Comparison of ENCODE assay signal across 8 mouse cellular contexts in the genomic region with DNA sequence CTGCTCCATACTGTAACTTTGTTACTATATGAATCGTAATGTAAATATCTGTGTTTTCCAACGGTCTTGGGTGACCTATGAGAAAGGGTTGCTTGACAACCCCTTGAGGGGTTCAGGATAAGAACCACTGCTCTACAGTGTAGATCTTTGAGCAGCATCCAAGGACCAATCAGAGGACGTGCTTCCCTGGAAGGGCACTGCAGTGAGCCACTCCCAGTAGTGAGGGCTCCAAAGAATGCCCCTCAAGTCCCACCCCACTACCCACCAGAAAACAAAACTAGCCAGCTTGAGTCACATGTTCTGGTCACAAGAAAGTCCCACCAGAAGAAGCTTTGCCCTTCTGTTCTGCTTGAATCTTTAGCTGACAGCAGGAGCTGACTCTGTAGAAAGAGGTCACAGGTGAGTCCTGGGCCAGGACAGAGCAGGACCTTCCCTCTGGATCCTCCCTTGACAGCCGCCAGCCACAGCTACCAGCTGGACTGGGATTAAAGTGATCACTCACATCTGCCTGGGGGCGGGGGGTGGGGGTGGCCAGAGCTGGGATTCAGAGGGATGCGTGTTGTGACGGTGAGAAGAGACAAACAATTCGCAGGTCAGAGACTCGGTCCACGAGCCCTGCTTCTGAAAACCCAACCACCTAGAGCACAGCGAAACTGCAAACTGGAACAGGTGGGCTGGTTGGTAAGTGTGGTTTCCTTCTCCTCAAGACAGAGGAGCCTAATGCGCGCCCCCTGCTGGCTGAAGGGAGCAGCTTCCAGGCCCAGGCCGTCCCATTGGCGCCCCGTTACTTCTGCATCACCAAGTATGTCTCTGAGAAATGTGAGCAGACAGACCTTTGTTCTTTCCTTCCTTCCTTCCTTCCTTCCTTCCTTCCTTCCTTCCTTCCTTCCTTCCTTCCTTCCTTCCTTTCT. TPM values are rescaled to one million over a fixed set of nuclear protein-coding genes. Genes with fewer than 3 reads are reported as not detected.
DNase-seq lines count a peak whose midpoint lies in the region; ATAC-seq and TF ChIP-seq lines count a peak whose summit lies in the region.

No protein-coding gene starts in this region.

- TF ChIP-seq POLR2A in MEL (IDR thresholded peaks at IDR 0.05; ENCODE audit: control insufficient read depth in 1 of 2, insufficient read depth in 1 of 2, low read depth in 1 of 2, low read length in 2 of 2, poor library complexity in 1 of 2): no peak

- H3K79me2 ChIP-seq in MEL (ENCODE audit: control insufficient read depth, insufficient read depth, low read length, poor library complexity): no peaks in the 10 kb centered on the region

- no peak overlapping the region for H3K27ac ChIP-seq in MEL (ENCODE audit: control insufficient read depth, low read depth, low read length)
- no peak overlapping the region for H3K27ac ChIP-seq in forebrain, embryonic 15.5 days (replicated peaks)
- H3K27ac ChIP-seq in hindbrain, embryonic 13.5 days: no peak overlapping the region

- peaks cover 0 to 5% of the 10 kb centered on the region in 2 experiments; a peak in 1 of 4 replicates for H3K4me1 ChIP-seq in MEL (ENCODE audit: control insufficient read depth in 1 of 2, insufficient read depth in 2 of 2, low read length in 2 of 2)
- no peaks in the 10 kb centered on the region; the same call in 1 of the 2 replicates for H3K4me1 ChIP-seq in forebrain, embryonic 15.5 days
- peaks cover 4% of the 10 kb centered on the region for H3K4me1 ChIP-seq in hindbrain, embryonic 13.5 days (replicated peaks)

- no peaks in the 10 kb centered on the region for H3K9me3 ChIP-seq in MEL (replicated peaks; ENCODE audit: insufficient read depth, low read length)
- H3K9me3 ChIP-seq in forebrain, embryonic 15.5 days: no peaks in the 10 kb centered on the region
- H3K9me3 ChIP-seq in hindbrain, embryonic 13.5 days: no peaks in the 10 kb centered on the region

- peak; percentile 90 to 97 (median 92) for TF ChIP-seq CTCF in MEL (IDR thresholded peaks at IDR 0.05 in 2 of 3, conservative IDR thresholded peaks at IDR 0.05 in 1 of 3; ENCODE audit: control insufficient read depth in 1 of 3, insufficient read depth in 1 of 3, low read depth in 2 of 3, low read length in 3 of 3, poor library complexity in 1 of 3, severe bottlenecking in 1 of 3)

- H3K9ac ChIP-seq in MEL (ENCODE audit: control insufficient read depth, low read depth, low read length, poor library complexity, severe bottlenecking): no peak overlapping the region
- no peak overlapping the region for H3K9ac ChIP-seq in forebrain, embryonic 15.5 days (replicated peaks)
- H3K9ac ChIP-seq in hindbrain, embryonic 13.5 days: no peak overlapping the region

- H3K27me3 ChIP-seq in MEL (ENCODE audit: control insufficient read depth in 1 of 2, insufficient read depth in 2 of 2, low read length in 2 of 2): peaks cover 0 to 3% of the 10 kb centered on the region in 2 experiments; a peak in 2 of 4 replicates
- H3K27me3 ChIP-seq in forebrain, embryonic 15.5 days: no peaks in the 10 kb centered on the region
- peaks cover 25% of the 10 kb centered on the region; the same call in 1 of the 2 replicates for H3K27me3 ChIP-seq in hindbrain, embryonic 13.5 days

- peak; percentile 76; the same call in 1 of the 2 replicates for ATAC-seq in cerebellum, adult (ENCODE audit: insufficient number of reproducible peaks, low FRiP score, low TSS enrichment)
- peak; percentile 77 for ATAC-seq in forebrain, embryonic 15.5 days (replicated peaks)
- ATAC-seq in hindbrain, embryonic 13.5 days (ENCODE audit: low FRiP score): peak; percentile 57; the same call in 1 of the 2 replicates

- peaks cover 0 to 2% of the 10 kb centered on the region in 2 experiments; a peak in 1 of 4 replicates for H3K36me3 ChIP-seq in MEL (ENCODE audit: control insufficient read depth in 1 of 2, insufficient read depth in 2 of 2, low read length in 2 of 2)
- no peaks in the 10 kb centered on the region for H3K36me3 ChIP-seq in forebrain, embryonic 15.5 days
- H3K36me3 ChIP-seq in hindbrain, embryonic 13.5 days: no peaks in the 10 kb centered on the region

- DNase-seq in MEL (ENCODE audit: low read depth, low spot score): peak; percentile 86
- DNase-seq in layer of hippocampus, postnatal 36 days: peak; percentile 76 to 80
- DNase-seq in lung, postnatal 4 days: peak; percentile 83 to 88
- peak; percentile 86 to 91 for DNase-seq in right cerebral cortex, adult 2 months (ENCODE audit: low spot score in 2 of 2)
- DNase-seq in urinary bladder, adult 18-20 months (ENCODE audit: low spot score in 2 of 2): peak; percentile 74 to 85

- no peak overlapping the region for H3K4me3 ChIP-seq in MEL (ENCODE audit: control insufficient read depth in 1 of 2, insufficient read depth in 1 of 2, low read depth in 2 of 2, low read length in 2 of 2)
- no peak overlapping the region for H3K4me3 ChIP-seq in forebrain, embryonic 15.5 days
- H3K4me3 ChIP-seq in hindbrain, embryonic 13.5 days: no peak overlapping the region

- no peak for TF ChIP-seq EP300 in MEL (IDR thresholded peaks at IDR 0.05; ENCODE audit: low read depth in 1 of 2, low read length in 2 of 2)

- peak; percentile 69 for TF ChIP-seq RAD21 in MEL (IDR thresholded peaks at IDR 0.05; ENCODE audit: low read depth, low read length)

- no peak overlapping the region for H3K4me2 ChIP-seq in forebrain, embryonic 15.5 days (replicated peaks)
- 0 out of 2 replicates have a peak overlapping the region, but pooled peaks have one; percentile 6 for H3K4me2 ChIP-seq in hindbrain, embryonic 13.5 days

- 16% methylated on average over 16 of the region's 16 CpGs for WGBS in forebrain, embryonic 15.5 days
- 22% methylated on average over 16 of the region's 16 CpGs for WGBS in hindbrain, embryonic 13.5 days

TF ChIP-seq in MEL, 35 proteins besides CTCF, POLR2A, EP300 and RAD21 (continues in another document):
- TF ChIP-seq MYC (IDR thresholded peaks at IDR 0.05; ENCODE audit: low read depth, low read length): no peak
- TF ChIP-seq ELF1 (IDR thresholded peaks at IDR 0.05; ENCODE audit: low read depth, low read length): 0 out of 2 replicates have a peak, but pooled peaks have one; percentile 33
- peak; percentile 38; the same call in 1 of the 2 replicates for TF ChIP-seq SIN3A (IDR thresholded peaks at IDR 0.05; ENCODE audit: low read length)
- no peak for TF ChIP-seq NELFE (IDR thresholded peaks at IDR 0.05; ENCODE audit: low read depth, low read length)
- TF ChIP-seq UBTF (IDR thresholded peaks at IDR 0.05; ENCODE audit: borderline replicate concordance, insufficient read depth, low read depth, low read length): no peak
- no peak for TF ChIP-seq POLR2AphosphoS2 (IDR thresholded peaks at IDR 0.05; ENCODE audit: low read length)
- TF ChIP-seq MAX (IDR thresholded peaks at IDR 0.05; ENCODE audit: low read length): 0 out of 2 replicates have a peak, but pooled peaks have one; percentile 16
- TF ChIP-seq CHD2 (IDR thresholded peaks at IDR 0.05; ENCODE audit: low read length): no peak
- TF ChIP-seq E2F4 (IDR thresholded peaks at IDR 0.05; ENCODE audit: borderline replicate concordance, low read depth, low read length): no peak
- no peak for TF ChIP-seq POLR2AphosphoS5 (IDR thresholded peaks at IDR 0.05; ENCODE audit: borderline replicate concordance, low read depth, low read length)
- TF ChIP-seq MYB (IDR thresholded peaks at IDR 0.05; ENCODE audit: low read depth, low read length): no peak
- no peak for TF ChIP-seq KAT2A (conservative IDR thresholded peaks at IDR 0.05; ENCODE audit: low read depth, low read length)
- no peak for TF ChIP-seq MEF2A (IDR thresholded peaks at IDR 0.05; ENCODE audit: extremely low read depth, insufficient replicate concordance, low read depth, low read length, poor library complexity, severe bottlenecking)

RNA-seq across cellular contexts. Expression of a gene that starts 6.1 kb away (rescaled TPM):
- total RNA-seq in MEL (2012; rRNA removed): not detected in 2 replicates
- polyA plus RNA-seq in MEL (2012; ENCODE audit: insufficient read depth in 1 of 2, insufficient read length in 2 of 2, low read depth in 1 of 2, low replicate concordance in 2 of 2, missing spikeins in 1 of 2): not detected
- polyA plus RNA-seq in forebrain, embryonic 15.5 days (2015; fragmentation: Nextera tagmentation; extraction: Ambion mirVana): 123 and 132 TPM in 2 replicates
- polyA plus RNA-seq in hindbrain, embryonic 13.5 days (2015; fragmentation: Nextera tagmentation; extraction: Ambion mirVana): 114 and 116 TPM in 2 replicates
- total RNA-seq in layer of hippocampus, postnatal 36 days (2021): 100 to 1,000 TPM; 248 TPM

RNA-seq across cellular contexts. Expression of a gene that starts 16.1 kb away (rescaled TPM):
- total RNA-seq in MEL (2012; rRNA removed): 38.6 and 38.7 TPM in 2 replicates
- polyA plus RNA-seq in MEL (2012; ENCODE audit: insufficient read depth in 1 of 2, insufficient read length in 2 of 2, low read depth in 1 of 2, low replicate concordance in 2 of 2, missing spikeins in 1 of 2): 10 to 100 TPM in 1 of 2 experiments, not detected in 1; 86.7 TPM
- polyA plus RNA-seq in forebrain, embryonic 15.5 days (2015; fragmentation: Nextera tagmentation; extraction: Ambion mirVana): 4.1 and 5.3 TPM in 2 replicates
- polyA plus RNA-seq in hindbrain, embryonic 13.5 days (2015; fragmentation: Nextera tagmentation; extraction: Ambion mirVana): 2.2 and 3.1 TPM in 2 replicates
- total RNA-seq in layer of hippocampus, postnatal 36 days (2021): 10 to 100 TPM; 24.6 to 30.7 TPM

RNA-seq across cellular contexts. Expression of a gene that starts 16.6 kb away (rescaled TPM):
- total RNA-seq in MEL (2012; rRNA removed): 34.8 and 36.3 TPM in 2 replicates
- 10 to 100 TPM in 1 of 2 experiments, not detected in 1; 29.5 TPM for polyA plus RNA-seq in MEL (2012; ENCODE audit: insufficient read depth in 1 of 2, insufficient read length in 2 of 2, low read depth in 1 of 2, low replicate concordance in 2 of 2, missing spikeins in 1 of 2)
- 23.7 and 24.6 TPM in 2 replicates for polyA plus RNA-seq in forebrain, embryonic 15.5 days (2015; fragmentation: Nextera tagmentation; extraction: Ambion mirVana)
- polyA plus RNA-seq in hindbrain, embryonic 13.5 days (2015; fragmentation: Nextera tagmentation; extraction: Ambion mirVana): 10.7 and 17.0 TPM in 2 replicates
- total RNA-seq in layer of hippocampus, postnatal 36 days (2021): 10 to 100 TPM; 37.7 to 40.9 TPM

RNA-seq across cellular contexts. Expression of a gene that starts 26.6 kb away (rescaled TPM):
- 4.1 and 4.7 TPM in 2 replicates for total RNA-seq in MEL (2012; rRNA removed)
- polyA plus RNA-seq in MEL (2012; ENCODE audit: insufficient read depth in 1 of 2, insufficient read length in 2 of 2, low read depth in 1 of 2, low replicate concordance in 2 of 2, missing spikeins in 1 of 2): 1 to 10 TPM in 1 of 2 experiments, not detected in 1; 4.3 TPM
- polyA plus RNA-seq in forebrain, embryonic 15.5 days (2015; fragmentation: Nextera tagmentation; extraction: Ambion mirVana): not detected in 2 replicates
- polyA plus RNA-seq in hindbrain, embryonic 13.5 days (2015; fragmentation: Nextera tagmentation; extraction: Ambion mirVana): not detected in 2 replicates
- total RNA-seq in layer of hippocampus, postnatal 36 days (2021): not detected

RNA-seq across cellular contexts. Expression of a gene that starts 46.1 kb away (rescaled TPM):
- total RNA-seq in MEL (2012; rRNA removed): 0.12 and 0.33 TPM in 2 replicates
- under 1 TPM in 1 of 2 experiments, not detected in 1; 0.11 TPM for polyA plus RNA-seq in MEL (2012; ENCODE audit: insufficient read depth in 1 of 2, insufficient read length in 2 of 2, low read depth in 1 of 2, low replicate concordance in 2 of 2, missing spikeins in 1 of 2)
- 0.11 and 0.34 TPM in 2 replicates for polyA plus RNA-seq in forebrain, embryonic 15.5 days (2015; fragmentation: Nextera tagmentation; extraction: Ambion mirVana)
- polyA plus RNA-seq in hindbrain, embryonic 13.5 days (2015; fragmentation: Nextera tagmentation; extraction: Ambion mirVana): 0.23 and 0.31 TPM in 2 replicates
- 1 to 10 TPM; 3.7 to 5.0 TPM for total RNA-seq in layer of hippocampus, postnatal 36 days (2021)

Comparison
In these comparisons a context has a peak if more than half of its experiments do, and no peak if none do; other contexts are left out.
1. RNA of a gene that starts 6.1 kb away (polyA plus RNA-seq): 123 to 132 TPM in forebrain, embryonic 15.5 days and 114 to 116 TPM in hindbrain, embryonic 13.5 days; not detected in MEL; every median in the first group is over 100 times any median in the second.
2. Peak in every context shown above with its lines, with median percentiles within 50 percentile points of each other: DNase-seq and ATAC-seq.